Mouse (Mus musculus) thymus, adult 2 months (tissue): ENCODE results near the gene Abtb2. TPM values are rescaled to one million over a fixed set of nuclear protein-coding genes. Genes with fewer than 3 reads are reported as not detected.

Source experiments
- DNase-seq: peaks from one replicate; pipeline ENCODE4 v3.0.0; 2021
- H3K27ac ChIP-seq: fragments of 200-500 bp; 2 replicates; pipeline ENCODE4 v1.5.1; 2012; ENCODE audit warnings: low read length, control low read depth; ENCODE audit not compliant: control insufficient read depth, insufficient read depth
- H3K27me3 ChIP-seq: fragments of 200-500 bp; 2 replicates; pipeline ENCODE4 v1.6.1; 2012; ENCODE audit warnings: mild to moderate bottlenecking, low read length, moderate library complexity, mixed read lengths; ENCODE audit not compliant: control insufficient read depth, insufficient read depth
- H3K36me3 ChIP-seq: fragments of 200-500 bp; 2 replicates; pipeline ENCODE4 v1.6.1; 2012; ENCODE audit warnings: mild to moderate bottlenecking, low read length, moderate library complexity; ENCODE audit not compliant: control insufficient read depth, insufficient read depth
- H3K4me1 ChIP-seq: fragments of 200-500 bp; replicated peaks from 2 replicates; pipeline ENCODE4 v1.6.1; 2012; ENCODE audit warnings: low read length; ENCODE audit not compliant: control insufficient read depth, insufficient read depth
- H3K4me3 ChIP-seq: fragments of 200-500 bp; 2 replicates; pipeline ENCODE4 v1.5.1; 2012; ENCODE audit warnings: mild to moderate bottlenecking, low read length, control low read depth, moderate library complexity; ENCODE audit not compliant: control insufficient read depth, insufficient read depth
- CTCF ChIP-seq: fragments of 200-500 bp; IDR thresholded peaks from 2 replicates; pipeline ENCODE4 v1.5.1; 2012; ENCODE audit warnings: mild to moderate bottlenecking, control low read depth, low read length, moderate library complexity, borderline replicate concordance; ENCODE audit not compliant: control insufficient read depth, poor library complexity, insufficient read depth; ENCODE audit errors: extremely low read depth
- POLR2A ChIP-seq: fragments of 200-500 bp; IDR thresholded peaks from 2 replicates; pipeline ENCODE4 v1.6.1; 2012; ENCODE audit warnings: mild to moderate bottlenecking, low read length, control low read depth, moderate library complexity; ENCODE audit not compliant: control insufficient read depth, poor library complexity, insufficient read depth; ENCODE audit errors: extremely low read depth
- WGBS: fragments of 180-500 bp; shearing (Covaris S2); methylation state at CpG from one replicate; pipeline ENCODE4 v1.1.7; 2018; 5-methylcytosine and 5-hydroxymethylcytosine counted together
- polyA plus RNA-seq: library from polyadenylated mRNA; depleted of rRNA; stranded (reverse); fragments of >200 nt; gene quantifications from 2 replicates; pipeline ENCODE4 v1.2.3, GENCODE M21; 2012

The Abtb2 gene
- polyA plus RNA-seq, 1 experiment, result 110 TPM

DNA sequence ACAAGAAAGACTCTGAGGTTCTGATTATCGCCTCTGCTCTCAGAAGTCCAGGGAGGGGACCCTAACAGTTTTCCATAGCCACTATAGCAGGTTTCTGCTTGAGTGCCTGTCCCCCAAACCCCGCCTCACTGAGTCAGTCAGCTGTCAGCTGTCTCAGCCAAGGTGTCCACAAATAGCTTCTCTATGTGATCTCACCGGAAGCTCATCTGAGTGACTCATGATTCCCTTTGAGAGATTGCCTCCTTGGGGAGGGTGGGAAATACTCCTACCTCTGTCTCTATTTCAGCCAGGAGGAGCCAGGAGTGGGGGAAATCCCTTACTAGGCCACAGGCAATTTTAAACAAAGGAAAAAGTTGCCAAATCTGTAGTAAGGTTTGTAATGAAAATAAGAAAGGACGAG is 96.0 kb downstream of the Abtb2 start:
- peak; percentile 54 for DNase-seq
- no peak overlapping the region for H3K4me3 ChIP-seq
- no peaks in the 10 kb centered on the region for H3K36me3 ChIP-seq
- H3K4me1 ChIP-seq, result peaks cover 59% of the 10 kb centered on the region
- WGBS, result 29% methylated on average over 4 of the region's 4 CpGs
- no peak for TF ChIP-seq CTCF
- no peak for TF ChIP-seq POLR2A
- peak overlapping the region; percentile 31; the same call in 1 of the 2 replicates for H3K27ac ChIP-seq
- H3K27me3 ChIP-seq, result no peaks in the 10 kb centered on the region

GRCm38 (mm10) chr2:103664341-103664740 is 98.2 kb downstream of the Abtb2 start:
- H3K27ac ChIP-seq, result peak overlapping the region; percentile 52; the same call in 1 of the 2 replicates
- H3K36me3 ChIP-seq, result no peaks in the 10 kb centered on the region
- peaks cover 63% of the 10 kb centered on the region for H3K4me1 ChIP-seq
- no peak overlapping the region for H3K4me3 ChIP-seq
- DNase-seq, result peak; percentile 65
- TF ChIP-seq POLR2A, result no peak
- no peak for TF ChIP-seq CTCF
- no peaks in the 10 kb centered on the region for H3K27me3 ChIP-seq
- 52% methylated on average over 6 of the region's 6 CpGs for WGBS

DNA sequence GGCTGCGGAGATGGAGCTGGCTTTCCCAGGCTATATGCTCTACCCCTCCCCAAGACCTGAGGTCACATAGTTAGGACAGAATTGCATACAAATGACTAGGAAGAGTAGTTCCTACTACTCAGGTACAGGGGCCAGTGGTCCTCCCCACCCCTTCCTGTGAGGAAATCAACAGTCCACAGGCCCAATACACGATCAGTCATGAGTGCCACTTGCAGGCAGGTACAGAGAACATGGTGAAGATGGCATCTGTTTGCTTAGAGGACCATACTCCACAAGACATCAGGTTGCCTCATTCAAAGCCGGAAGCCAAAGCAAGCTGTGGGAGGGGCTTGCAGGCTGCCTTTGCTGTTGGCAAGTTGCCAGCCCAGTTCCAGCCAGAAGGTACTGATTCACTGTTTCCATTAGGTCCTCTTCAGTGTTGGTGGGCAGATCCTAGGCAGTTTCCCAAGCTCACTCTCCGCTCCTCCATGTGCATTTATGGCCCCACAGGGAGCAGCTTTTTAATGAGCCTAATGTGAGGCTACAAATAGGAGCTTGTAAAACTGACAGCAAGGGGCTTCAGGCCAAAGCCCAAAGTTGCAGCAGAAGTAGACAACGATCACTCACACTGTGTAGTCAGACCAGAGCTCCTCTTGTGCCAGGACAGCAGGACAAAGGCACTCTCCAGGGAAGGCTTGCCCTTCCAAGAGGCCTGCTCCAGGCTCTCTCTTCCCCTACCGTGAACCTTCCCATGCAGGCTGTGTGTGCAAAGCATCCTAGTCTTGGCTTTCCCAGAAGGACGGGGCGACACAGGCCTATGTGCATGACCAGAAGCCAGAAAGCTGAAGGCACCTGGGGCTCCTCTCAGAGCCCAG is 102.1 kb downstream of the Abtb2 start:
- TF ChIP-seq POLR2A, result no peak
- no peak for TF ChIP-seq CTCF
- H3K4me3 ChIP-seq, result no peak overlapping the region
- WGBS, result 77% methylated on average over 8 of the region's 8 CpGs
- peak; percentile 73 for DNase-seq
- H3K4me1 ChIP-seq, result peaks cover 53% of the 10 kb centered on the region
- H3K27ac ChIP-seq, result peak overlapping the region; percentile 57
- H3K36me3 ChIP-seq, result no peaks in the 10 kb centered on the region
- H3K27me3 ChIP-seq, result no peaks in the 10 kb centered on the region

DNA sequence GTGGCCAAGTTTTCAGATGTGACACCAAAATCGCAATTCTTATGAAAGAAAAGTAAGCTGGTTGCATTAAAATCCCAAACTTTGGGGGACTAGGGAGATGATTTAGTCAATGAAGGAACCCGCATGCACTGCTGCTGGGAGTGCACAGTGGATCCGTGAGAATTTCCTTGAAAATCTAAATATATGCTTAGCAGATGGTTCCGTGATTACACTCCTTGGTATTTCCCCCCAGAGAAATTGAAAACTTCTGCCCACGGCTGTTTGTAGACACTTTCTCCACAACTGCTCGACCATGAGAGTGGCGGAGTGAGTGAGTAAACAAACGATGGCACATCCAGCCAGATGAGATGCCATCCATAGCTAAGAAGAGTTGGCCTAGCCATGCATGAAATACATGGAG is 102.8 kb downstream of the Abtb2 start:
- Histone ChIP-seq H3K4me3 (no peak overlapping the region), H3K4me1 (peaks cover 52% of the 10 kb centered on the region), H3K27me3 (no peaks in the 10 kb centered on the region), H3K36me3 (no peaks in the 10 kb centered on the region), H3K27ac (no peak overlapping the region)
- no peak for TF ChIP-seq POLR2A
- no peak for TF ChIP-seq CTCF
- DNase-seq, result no peak
- 95% methylated on average over 8 of the region's 8 CpGs for WGBS

DNA sequence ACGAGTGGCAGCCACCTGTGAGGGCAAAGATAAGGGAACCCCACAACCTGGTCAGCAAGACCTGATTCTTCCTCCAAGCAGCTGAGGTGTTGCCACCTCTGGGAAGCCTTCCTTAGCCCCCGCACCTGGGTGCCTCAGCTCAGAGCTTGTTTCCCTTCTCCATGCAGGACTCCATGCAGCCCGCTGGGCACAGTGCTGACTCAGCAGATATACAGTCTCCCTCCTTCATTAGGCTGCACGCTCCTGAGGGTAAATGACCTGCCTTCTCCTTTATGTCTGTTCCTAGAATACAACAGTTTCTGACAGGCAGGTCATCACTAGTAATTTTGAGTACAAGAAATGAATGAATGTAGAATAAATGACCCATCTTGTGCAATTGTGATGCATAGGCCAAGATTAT is 103.5 kb downstream of the Abtb2 start:
- WGBS, result 95% methylated on average over 4 of the region's 4 CpGs
- Histone ChIP-seq H3K4me3 (no peak overlapping the region), H3K27ac (no peak overlapping the region), H3K27me3 (no peaks in the 10 kb centered on the region), H3K36me3 (no peaks in the 10 kb centered on the region), H3K4me1 (peaks cover 46% of the 10 kb centered on the region)
- no peak for DNase-seq
- no peak for TF ChIP-seq CTCF

- DNase-seq, result no peak
- WGBS, result 92% methylated on average over 3 of the region's 3 CpGs
- Histone ChIP-seq H3K4me1 (peaks cover 49% of the 10 kb centered on the region), H3K4me3 (no peak overlapping the region), H3K36me3 (no peaks in the 10 kb centered on the region), H3K27me3 (no peaks in the 10 kb centered on the region), H3K27ac (no peak overlapping the region)
- TF ChIP-seq POLR2A (no peak), CTCF (no peak)
Observed at GRCm38 (mm10) chr2:103670276-103670680, 104.2 kb downstream of the Abtb2 start.

- no peaks in the 10 kb centered on the region for H3K36me3 ChIP-seq
- TF ChIP-seq POLR2A (no peak), CTCF (no peak)
- no peak for DNase-seq
- WGBS, result 17% methylated on average over 7 of the region's 7 CpGs
- peak overlapping the region; percentile 90 for H3K27ac ChIP-seq
- no peak overlapping the region for H3K4me3 ChIP-seq
- no peaks in the 10 kb centered on the region for H3K27me3 ChIP-seq
- H3K4me1 ChIP-seq, result peaks cover 58% of the 10 kb centered on the region
Observed at GRCm38 (mm10) chr2:103672573-103673119, 106.5 kb downstream of the Abtb2 start.
